Mouse (Mus musculus): Measurements from ENCODE around the gene 4933405O20Rik. TPM values are rescaled to one million over a fixed set of nuclear protein-coding genes. Genes with fewer than 3 reads are reported as not detected.

4933405O20Rik gene
- not detected for total RNA-seq (2023)

GRCm38 (mm10) chr7:50598890-50599289 is at the start of gene 4933405O20Rik:
4933405O20Rik (plus strand) TSS chr7:50599190.

